Mouse (Mus musculus) heart, embryonic 10.5 days (tissue): Measurements from ENCODE around the gene Foxf2. TPM values are rescaled to one million over a fixed set of nuclear protein-coding genes. Genes with fewer than 3 reads are reported as not detected.

Source experiments
- DNase-seq: peaks from one replicate; pipeline ENCODE4 v3.0.0-alpha.2; 2017; ENCODE audit warnings: low spot score
- H3K27ac ChIP-seq: fragments of 300-500 bp; sonication (generic); 2 replicates; pipeline ENCODE4 v1.5.1; 2016; ENCODE audit warnings: mild to moderate bottlenecking
- H3K27me3 ChIP-seq: fragments of 300-500 bp; sonication (generic); 2 replicates; pipeline ENCODE4 v1.6.1; 2016; ENCODE audit warnings: mild to moderate bottlenecking; ENCODE audit not compliant: poor library complexity, insufficient read depth, severe bottlenecking
- H3K36me3 ChIP-seq: fragments of 300-500 bp; sonication (generic); 2 replicates; pipeline ENCODE4 v1.6.1; 2016; ENCODE audit warnings: mild to moderate bottlenecking, moderate library complexity
- H3K4me1 ChIP-seq: fragments of 300-500 bp; sonication (generic); 2 replicates; pipeline ENCODE4 v1.6.1; 2016; ENCODE audit warnings: mild to moderate bottlenecking
- H3K4me3 ChIP-seq: fragments of 300-500 bp; sonication (generic); 2 replicates; pipeline ENCODE4 v1.5.1; 2016; ENCODE audit warnings: mild to moderate bottlenecking, moderate library complexity
- H3K9me3 ChIP-seq: fragments of 300-500 bp; sonication (generic); 2 replicates; pipeline ENCODE4 v1.6.1; 2016; ENCODE audit warnings: mild to moderate bottlenecking, moderate library complexity
- WGBS: fragments of 180-500 bp; shearing (Covaris S2); methylation state at CpG from one replicate; pipeline ENCODE4 v1.1.7; 2016; 5-methylcytosine and 5-hydroxymethylcytosine counted together
- polyA plus RNA-seq: library from polyadenylated mRNA; unstranded; fragments of >200 nt; fragmentation: Nextera tagmentation; extraction: Ambion mirVana; gene quantifications from 2 replicates; pipeline ENCODE4 v1.2.1, GENCODE M21; 2016

Foxf2 gene
- polyA plus RNA-seq, result 0.14 and 3.4 TPM in 2 replicates

DNA sequence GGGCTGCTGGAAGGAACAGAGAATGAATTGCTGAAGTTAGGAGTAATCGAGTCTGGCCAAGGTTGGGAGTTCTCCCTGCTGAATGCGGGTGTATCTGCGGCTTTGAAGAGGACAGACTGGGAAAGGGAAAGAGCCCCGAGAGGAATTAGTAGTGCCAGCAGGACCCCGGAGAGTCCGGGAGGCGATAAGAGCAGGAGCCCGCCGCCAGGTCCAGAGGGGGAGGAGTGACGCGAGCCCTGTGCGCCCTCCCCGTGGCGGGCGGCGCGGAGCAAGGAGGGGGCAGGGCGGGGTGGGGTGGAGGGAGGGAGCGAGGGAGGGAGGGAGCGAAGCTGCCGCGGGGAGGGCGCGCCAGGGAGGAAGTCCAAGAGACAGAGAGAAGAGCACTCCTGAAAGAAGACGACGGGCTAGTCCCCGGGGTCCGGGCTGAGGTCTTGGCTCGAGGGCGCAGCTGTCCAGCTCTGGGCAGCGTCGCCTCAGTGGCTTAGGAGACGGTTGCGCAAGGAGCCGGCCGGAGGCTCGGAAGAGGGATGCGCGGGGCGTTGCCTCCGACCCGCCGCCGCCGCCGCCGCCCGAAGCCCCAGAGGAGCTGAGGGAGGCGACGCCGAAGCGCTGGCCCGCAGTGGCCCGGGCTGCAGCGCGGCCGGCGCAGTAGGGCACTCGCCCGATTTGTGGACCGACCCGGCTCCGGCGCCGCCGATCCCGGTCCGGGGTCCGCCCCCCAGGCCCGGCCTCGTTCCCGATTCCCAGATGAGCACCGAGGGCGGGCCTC is at the start of gene Foxf2:
Gene Foxf2 (plus strand): TSS at position 484 of the 769 bp plus-strand sequence.
- DNase-seq, result no peak
- Histone ChIP-seq H3K4me3 (peak within 1 kb of the TSS; percentile 66), H3K27me3 (peaks cover 100% of the 10 kb centered on the region), H3K9me3 (no peaks in the 10 kb centered on the region), H3K4me1 (peaks cover 53% of the 10 kb centered on the region), H3K27ac (peak within 1 kb of the TSS; percentile 74), H3K36me3 (no peaks in the 10 kb centered on the region)
- 1% methylated on average over 70 of the region's 74 CpGs for WGBS

DNA sequence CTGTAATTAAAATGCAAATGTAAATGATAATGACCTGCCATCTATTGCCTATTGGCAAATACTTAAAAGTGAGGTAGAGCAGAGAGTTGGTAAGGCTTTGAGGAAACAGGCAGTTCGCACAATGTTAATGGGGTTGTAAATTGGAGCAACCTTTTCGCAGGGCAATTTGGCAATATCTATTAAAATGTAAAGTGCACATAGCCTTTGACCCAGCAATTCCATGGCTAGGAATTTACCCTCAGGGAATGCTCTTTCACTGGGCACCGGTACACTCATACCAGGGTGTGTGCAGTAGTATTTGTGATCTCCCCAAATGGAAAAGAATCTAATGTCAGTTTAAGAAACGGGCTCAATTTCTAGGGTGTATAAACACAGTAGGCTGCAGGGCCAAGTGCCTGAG is 48.9 kb upstream of the Foxf2 start:
- Histone ChIP-seq H3K36me3 (no peaks in the 10 kb centered on the region), H3K4me3 (no peak overlapping the region), H3K4me1 (no peaks in the 10 kb centered on the region), H3K27me3 (peaks cover 54% of the 10 kb centered on the region), H3K27ac (no peak overlapping the region), H3K9me3 (no peaks in the 10 kb centered on the region)
- 75% methylated on average over 4 of the region's 4 CpGs for WGBS
- DNase-seq, result no peak

DNA sequence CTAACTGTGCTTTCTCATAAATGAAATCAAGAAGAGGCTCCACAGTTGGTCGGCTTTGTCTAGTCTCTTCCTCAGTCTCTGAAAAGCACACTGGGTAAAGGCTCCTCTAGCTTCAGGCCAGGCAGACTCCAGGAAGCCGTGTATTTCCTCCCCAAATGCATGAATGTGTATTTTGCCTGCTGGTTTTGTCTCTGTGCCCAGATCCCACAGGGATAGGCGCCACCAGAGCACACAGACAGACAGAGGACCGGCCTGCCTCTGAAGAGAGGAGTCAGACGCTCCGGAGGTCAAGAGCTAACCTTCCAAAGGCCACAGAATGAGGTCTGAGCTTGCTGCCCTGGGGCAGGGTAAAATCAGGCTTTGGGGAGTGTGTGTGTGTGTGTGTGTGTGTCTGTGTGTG is 48.0 kb upstream of the Foxf2 start:
- Histone ChIP-seq H3K36me3 (no peaks in the 10 kb centered on the region), H3K9me3 (no peaks in the 10 kb centered on the region), H3K4me1 (no peaks in the 10 kb centered on the region), H3K4me3 (no peak overlapping the region), H3K27ac (0 out of 2 replicates have a peak overlapping the region, but pooled peaks have one; percentile 22), H3K27me3 (peaks cover 54% of the 10 kb centered on the region)
- 50% methylated on average over 6 of the region's 6 CpGs for WGBS
- no peak for DNase-seq

DNA sequence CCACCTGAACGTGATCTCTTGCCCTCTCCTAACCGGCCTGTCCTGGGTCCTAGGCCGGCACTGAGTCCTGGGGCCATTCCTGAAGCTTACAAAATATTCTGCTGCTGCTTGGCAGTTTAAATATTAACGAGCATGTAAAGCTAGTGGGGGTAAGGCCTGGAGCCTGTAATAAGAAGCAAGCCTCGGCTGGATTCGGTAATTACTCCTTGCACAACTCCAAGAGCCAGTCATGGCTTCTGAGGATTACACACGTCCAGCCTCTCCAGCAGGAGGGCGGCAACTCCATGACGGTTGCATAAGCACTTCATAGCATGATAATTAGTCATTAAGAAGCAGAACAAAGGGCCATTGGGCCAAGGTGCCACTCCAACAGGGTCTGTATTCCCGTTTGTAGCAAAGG is 47.2 kb upstream of the Foxf2 start:
- Histone ChIP-seq H3K27ac (no peak overlapping the region), H3K4me3 (no peak overlapping the region), H3K9me3 (no peaks in the 10 kb centered on the region), H3K36me3 (no peaks in the 10 kb centered on the region), H3K27me3 (peaks cover 50% of the 10 kb centered on the region), H3K4me1 (no peaks in the 10 kb centered on the region)
- peak; percentile 28 for DNase-seq
- 77% methylated on average over 10 of the region's 10 CpGs for WGBS

DNA sequence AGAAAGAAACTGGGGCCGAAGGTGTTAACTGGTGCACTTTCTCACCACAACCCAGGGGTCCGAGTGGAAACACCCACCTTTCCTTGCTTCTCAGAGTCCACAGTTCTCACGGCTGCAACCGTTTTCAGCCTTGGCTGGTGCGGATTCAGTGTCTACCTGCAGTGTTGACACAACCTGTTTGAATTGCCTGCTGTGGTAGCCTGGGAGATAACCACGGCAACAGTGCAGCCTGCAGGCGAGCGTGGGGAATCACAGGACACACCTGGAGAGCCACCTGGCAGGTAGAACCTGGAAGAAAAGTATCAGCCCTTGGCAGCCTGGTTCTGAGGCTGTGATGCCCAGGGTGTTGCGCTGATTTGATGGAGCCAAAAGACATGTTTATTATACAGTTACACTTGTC is 45.8 kb upstream of the Foxf2 start:
- no peaks in the 10 kb centered on the region for H3K36me3 ChIP-seq
- H3K4me1 ChIP-seq, result no peaks in the 10 kb centered on the region
- no peak overlapping the region for H3K27ac ChIP-seq
- H3K27me3 ChIP-seq, result peaks cover 38% of the 10 kb centered on the region
- DNase-seq, result peak; percentile 74
- WGBS, result 50% methylated on average over 9 of the region's 9 CpGs
- H3K4me3 ChIP-seq, result no peak overlapping the region
- no peaks in the 10 kb centered on the region for H3K9me3 ChIP-seq

DNA sequence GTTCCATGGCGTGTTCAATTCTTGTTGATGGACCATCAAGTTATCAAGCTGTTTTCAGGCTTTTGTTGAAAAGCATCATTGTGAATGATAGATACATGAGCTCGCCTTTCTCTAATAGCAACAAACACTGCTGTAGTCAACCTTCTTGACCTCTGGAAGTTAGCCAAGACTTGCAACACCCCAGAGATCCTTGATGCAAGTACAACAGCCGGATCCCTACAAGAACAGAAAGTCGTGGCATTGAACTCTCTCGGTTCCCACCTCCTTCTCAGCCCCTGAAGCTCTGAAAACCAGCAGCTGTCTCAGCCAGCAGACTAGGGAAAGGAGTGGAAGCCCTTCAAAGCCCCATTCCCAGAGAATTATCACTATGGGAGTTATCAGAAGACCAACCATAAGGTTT is 38.3 kb upstream of the Foxf2 start:
- H3K27me3 ChIP-seq, result no peaks in the 10 kb centered on the region
- H3K9me3 ChIP-seq, result no peaks in the 10 kb centered on the region
- no peaks in the 10 kb centered on the region for H3K36me3 ChIP-seq
- DNase-seq, result no peak
- no peaks in the 10 kb centered on the region for H3K4me1 ChIP-seq
- H3K27ac ChIP-seq, result no peak overlapping the region
- WGBS, result 71% methylated on average over 5 of the region's 5 CpGs
- no peak overlapping the region for H3K4me3 ChIP-seq

DNA sequence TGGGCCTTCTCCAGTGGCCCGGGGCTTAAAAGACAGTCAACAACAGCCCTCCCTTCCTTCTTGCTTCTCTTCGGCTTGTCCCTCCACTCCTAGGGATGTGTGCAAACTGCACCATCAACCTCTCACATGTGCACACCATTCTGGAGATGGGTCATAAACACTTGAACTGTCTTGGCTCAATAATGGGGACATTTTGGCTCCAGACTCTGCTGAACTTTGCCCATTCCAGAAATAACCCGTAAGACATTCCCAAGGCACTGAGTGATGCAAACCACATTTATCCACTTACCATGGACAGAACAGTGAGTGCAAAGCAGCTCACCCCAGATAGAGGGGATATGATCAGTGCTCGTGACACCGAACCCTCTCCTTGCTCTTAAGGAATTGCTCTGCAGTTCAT is 26.0 kb upstream of the Foxf2 start:
- no peaks in the 10 kb centered on the region for H3K4me1 ChIP-seq
- H3K9me3 ChIP-seq, result no peaks in the 10 kb centered on the region

DNA sequence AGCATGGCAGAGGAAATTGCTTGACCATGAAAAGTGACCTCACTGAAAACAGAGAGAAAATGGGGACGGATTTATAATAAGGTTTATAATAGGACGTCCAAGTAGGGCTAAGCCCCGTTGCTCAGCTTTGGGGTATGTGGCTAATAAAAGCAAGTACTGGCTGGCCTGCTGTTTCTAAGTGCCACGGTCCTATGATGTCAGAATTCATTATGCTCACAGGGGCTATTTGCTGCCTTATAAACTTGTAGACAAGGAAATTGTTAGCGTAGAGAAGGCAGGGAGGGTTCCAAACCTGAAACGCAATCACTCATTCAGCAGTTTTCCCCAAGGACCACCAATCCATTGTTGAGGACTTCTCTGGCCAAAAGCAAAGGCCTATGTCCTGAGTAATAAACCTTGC is 21.7 kb upstream of the Foxf2 start:
- no peaks in the 10 kb centered on the region for H3K4me1 ChIP-seq
- H3K27ac ChIP-seq, result no peak overlapping the region
- no peak overlapping the region for H3K4me3 ChIP-seq
- no peak for DNase-seq
- H3K9me3 ChIP-seq, result no peaks in the 10 kb centered on the region
- WGBS, result 80% methylated on average over 6 of the region's 6 CpGs
- H3K36me3 ChIP-seq, result no peaks in the 10 kb centered on the region
- peaks cover 8% of the 10 kb centered on the region for H3K27me3 ChIP-seq

More for the DNA sequence above, 26.0 kb upstream of the Foxf2 start:
- Histone ChIP-seq H3K27me3 (no peaks in the 10 kb centered on the region; the same call in 1 of the 2 replicates), H3K27ac (no peak overlapping the region), H3K4me3 (no peak overlapping the region), H3K36me3 (no peaks in the 10 kb centered on the region)
- no peak for DNase-seq
- WGBS, result 71% methylated on average over 5 of the region's 5 CpGs

DNA sequence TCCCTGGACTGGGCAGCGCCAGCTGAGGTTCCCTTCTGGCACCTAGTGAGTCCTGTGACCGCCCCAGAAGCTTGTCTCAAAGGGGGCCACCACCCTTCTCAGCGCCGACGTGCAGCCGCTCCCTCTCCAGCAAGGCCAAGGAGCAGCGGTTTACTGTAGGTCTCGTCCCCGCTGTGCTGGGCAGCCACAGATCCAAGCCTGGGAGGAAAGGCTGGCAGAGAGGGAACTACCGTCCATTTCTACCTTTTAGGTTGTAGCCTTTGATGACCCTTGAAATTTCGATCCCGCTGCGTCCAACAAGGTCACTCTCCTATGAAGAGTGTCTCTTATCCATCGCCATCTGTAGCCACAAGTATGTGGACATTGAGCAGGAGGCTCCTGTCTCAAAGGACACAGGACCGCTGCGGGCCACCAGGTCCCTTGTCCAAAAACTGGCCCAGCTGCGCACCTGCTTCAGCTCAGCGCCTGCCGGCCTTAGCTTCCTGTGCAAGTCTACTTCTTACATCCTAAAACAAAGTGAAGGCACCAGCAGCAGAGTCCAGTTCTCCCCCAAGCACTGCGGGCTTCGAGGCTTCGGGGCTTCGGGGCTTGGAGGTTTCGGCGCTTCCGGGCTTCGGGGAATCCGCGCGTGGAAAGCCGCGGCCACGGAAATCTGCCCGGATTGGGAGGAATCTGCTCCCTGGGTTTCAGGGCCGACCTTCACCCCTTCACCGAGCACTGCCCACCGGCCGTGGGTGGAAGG is 10.7 kb upstream of the Foxf2 start:
- Histone ChIP-seq H3K36me3 (no peaks in the 10 kb centered on the region), H3K9me3 (no peaks in the 10 kb centered on the region), H3K27me3 (peaks cover 98% of the 10 kb centered on the region), H3K4me1 (peaks cover 21% of the 10 kb centered on the region), H3K27ac (no peak overlapping the region), H3K4me3 (no peak overlapping the region)
- WGBS, result 3% methylated on average over 38 of the region's 38 CpGs
- no peak for DNase-seq

DNA sequence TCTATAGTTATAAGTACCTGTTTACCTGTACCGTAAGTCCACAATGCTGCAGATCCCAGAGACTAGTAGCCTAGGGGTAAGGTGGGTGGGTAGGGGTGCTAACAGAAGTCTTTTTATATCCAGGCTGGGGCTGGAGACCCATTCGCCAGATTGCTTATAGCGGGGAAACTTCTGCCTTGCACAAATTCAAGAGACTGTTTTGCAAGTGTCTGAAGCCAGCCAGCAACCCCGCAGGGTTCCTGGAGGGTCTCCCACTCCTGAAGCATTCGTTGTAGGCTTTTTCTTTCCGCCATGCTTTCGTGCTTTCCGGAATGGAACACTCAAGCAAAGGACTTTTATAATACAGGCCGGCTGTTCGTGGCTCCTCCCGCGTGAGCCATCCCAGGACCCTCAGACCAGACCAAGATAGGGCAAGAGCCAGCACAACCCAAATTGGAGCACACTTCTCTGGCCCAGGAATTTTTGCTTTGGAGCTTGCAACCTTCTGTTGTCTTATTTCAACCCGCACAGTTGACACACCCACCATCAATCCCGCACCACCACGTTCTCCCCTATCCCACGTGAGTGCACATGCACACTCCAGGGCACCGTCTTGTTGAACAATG is 10.0 kb upstream of the Foxf2 start:
- no peak overlapping the region for H3K4me3 ChIP-seq
- no peak overlapping the region for H3K27ac ChIP-seq
- H3K9me3 ChIP-seq, result no peaks in the 10 kb centered on the region
- 3% methylated on average over 17 of the region's 17 CpGs for WGBS
- H3K36me3 ChIP-seq, result no peaks in the 10 kb centered on the region
- H3K27me3 ChIP-seq, result peaks cover 98% of the 10 kb centered on the region
- no peak for DNase-seq
- H3K4me1 ChIP-seq, result peaks cover 28% of the 10 kb centered on the region

DNA sequence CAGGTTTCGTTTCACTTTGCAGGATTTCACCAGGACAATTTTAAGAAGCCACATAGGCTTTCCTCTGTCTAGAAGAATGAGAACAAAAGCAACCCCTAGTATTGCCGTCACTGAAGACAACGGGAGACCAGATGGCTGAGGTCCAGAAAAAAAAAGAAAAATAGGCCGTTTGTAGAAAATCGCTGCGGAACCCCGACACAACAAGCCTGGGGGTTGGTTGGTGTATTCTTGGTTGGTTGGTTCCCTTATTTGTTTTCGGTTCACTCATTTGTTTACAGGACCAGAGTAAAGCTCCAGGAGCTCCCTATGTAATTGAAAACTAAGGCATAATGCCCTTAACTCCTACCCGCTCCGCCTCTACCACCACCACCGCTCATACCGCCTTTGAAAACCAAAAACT is 7.6 kb upstream of the Foxf2 start:
- Histone ChIP-seq H3K36me3 (no peaks in the 10 kb centered on the region), H3K4me3 (peak overlapping the region; percentile 45), H3K27ac (no peak overlapping the region), H3K4me1 (peaks cover 28% of the 10 kb centered on the region), H3K9me3 (no peaks in the 10 kb centered on the region), H3K27me3 (peaks cover 100% of the 10 kb centered on the region)
- WGBS, result 1% methylated on average over 12 of the region's 12 CpGs
- no peak for DNase-seq

DNA sequence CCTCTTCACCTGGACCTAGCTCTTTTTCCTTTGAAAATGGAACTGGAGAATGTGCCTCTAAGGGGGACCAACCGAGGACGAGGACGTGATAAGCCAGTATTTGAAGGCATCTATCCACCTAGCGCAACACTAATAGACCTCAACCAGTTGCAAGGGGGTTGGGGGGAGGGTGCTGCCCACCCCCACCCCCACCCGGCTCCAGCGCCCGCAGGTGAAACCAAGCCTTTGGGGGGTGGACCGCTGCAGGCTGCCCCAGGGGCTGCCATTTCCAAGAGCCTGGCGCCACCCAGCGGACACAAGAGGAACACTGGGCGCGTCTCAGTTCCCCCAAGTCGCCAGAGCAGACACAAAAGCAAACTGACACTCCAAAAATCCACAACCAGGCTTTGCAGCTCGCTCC is 7.2 kb upstream of the Foxf2 start:
- Histone ChIP-seq H3K27me3 (peaks cover 100% of the 10 kb centered on the region), H3K36me3 (no peaks in the 10 kb centered on the region), H3K4me1 (peaks cover 28% of the 10 kb centered on the region), H3K4me3 (peak overlapping the region; percentile 45), H3K27ac (no peak overlapping the region), H3K9me3 (no peaks in the 10 kb centered on the region)
- WGBS, result under 1% methylated on average over 14 of the region's 14 CpGs
- DNase-seq, result no peak
